ENCODE assay signal across 23 mouse cellular contexts in the genomic region with DNA sequence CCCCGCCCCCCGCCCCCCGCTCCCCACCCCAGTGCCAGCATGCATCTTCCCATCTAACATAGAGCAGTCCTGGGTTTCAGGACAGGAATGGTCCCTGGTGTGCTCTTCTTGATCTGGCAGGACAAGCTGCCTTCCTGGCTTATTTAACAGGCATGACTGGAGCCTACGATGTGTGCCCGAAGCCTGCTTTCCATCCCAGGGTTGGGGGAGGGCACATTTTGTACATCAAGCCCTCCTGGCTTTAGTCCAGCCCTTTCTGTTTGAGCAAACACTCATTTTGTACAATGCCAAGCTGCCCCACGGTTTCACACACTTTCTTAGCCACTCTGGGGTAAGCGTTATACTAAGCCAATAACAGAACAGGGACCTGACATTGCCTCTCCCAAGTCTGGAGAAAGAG. TPM values are rescaled to one million over a fixed set of nuclear protein-coding genes. Genes with fewer than 3 reads are reported as not detected.
DNase-seq lines count a peak whose midpoint lies in the region; ATAC-seq lines count a peak whose summit lies in the region.
"Had no signal": no experiment of that assay in that cellular context is flagged by ENCODE, and none has a peak within 500 bp of the region (broad histone marks: within the 10 kb centered on the region; RNA-seq: fewer than 3 reads in every experiment).

No protein-coding gene starts in this region.

- H3K4me1 ChIP-seq in hindbrain, embryonic 15.5 days (replicated peaks), result 0 out of 2 replicates have a peak, but pooled peaks cover 4% of the 10 kb centered on the region
- no peaks in the 10 kb centered on the region for H3K4me1 ChIP-seq in hindbrain, embryonic 14.5 days (replicated peaks; ENCODE audit: control insufficient read depth, insufficient read depth, low read length)
- H3K4me1 ChIP-seq in lung, embryonic 16.5 days (replicated peaks; ENCODE audit: control insufficient read depth, insufficient read depth, low read length), result peaks cover 5% of the 10 kb centered on the region; the same call in 1 of the 2 replicates
- H3K4me1 ChIP-seq: embryonic facial prominence, embryonic 12.5 days; liver, embryonic 13.5 days had no signal

- DNase-seq in cerebellum, postnatal 10 days, result peak; percentile 91 to 94
- DNase-seq in cerebellum, adult 11-12 months, result no peak
- no peak for DNase-seq in hindbrain, embryonic 14.5 days (ENCODE audit: low spot score)
- no peak for DNase-seq in lung, postnatal 4 days
- DNase-seq in MN1 (ENCODE audit: low spot score), result peak; percentile 51
- DNase-seq: adrenal gland, postnatal 10 days; gastrocnemius, postnatal 36 days; heart, adult 2 months; heart, postnatal 14 days; kidney, adult 9 months; kidney, postnatal 25 days; liver, embryonic 13.5 days; lung, adult 2 months; thymus, adult 18-20 months; thymus, postnatal 36 days had no signal

- H3K36me3 ChIP-seq in hindbrain, embryonic 15.5 days, result no peaks in the 10 kb centered on the region
- H3K36me3 ChIP-seq in hindbrain, embryonic 14.5 days (replicated peaks; ENCODE audit: control insufficient read depth, insufficient read depth), result no peaks in the 10 kb centered on the region
- no peaks in the 10 kb centered on the region for H3K36me3 ChIP-seq in lung, embryonic 16.5 days (ENCODE audit: control insufficient read depth, insufficient read depth, low read length)
- H3K36me3 ChIP-seq: embryonic facial prominence, embryonic 12.5 days; heart, embryonic 13.5 days; liver, embryonic 13.5 days had no signal

- no peaks in the 10 kb centered on the region for H3K9me3 ChIP-seq in hindbrain, embryonic 15.5 days
- H3K9me3 ChIP-seq in hindbrain, embryonic 14.5 days (ENCODE audit: control insufficient read depth, low read length), result no peaks in the 10 kb centered on the region
- H3K9me3 ChIP-seq in lung, embryonic 16.5 days (ENCODE audit: control insufficient read depth, low read length), result no peaks in the 10 kb centered on the region
- H3K9me3 ChIP-seq: embryonic facial prominence, embryonic 12.5 days; liver, embryonic 13.5 days had no signal

- no peak overlapping the region for H3K9ac ChIP-seq in hindbrain, embryonic 15.5 days
- no peak overlapping the region for H3K9ac ChIP-seq in hindbrain, embryonic 14.5 days
- H3K9ac ChIP-seq in lung, embryonic 16.5 days (ENCODE audit: low read length), result no peak overlapping the region
- H3K9ac ChIP-seq: embryonic facial prominence, embryonic 12.5 days; heart, embryonic 13.5 days; liver, embryonic 13.5 days had no signal

- no peak overlapping the region for H3K4me3 ChIP-seq in hindbrain, embryonic 15.5 days
- H3K4me3 ChIP-seq in hindbrain, embryonic 14.5 days (replicated peaks; ENCODE audit: low read length), result no peak overlapping the region
- H3K4me3 ChIP-seq in lung, embryonic 16.5 days (ENCODE audit: low read length), result no peak overlapping the region
- H3K4me3 ChIP-seq: embryonic facial prominence, embryonic 12.5 days; erythroblast, embryonic 14.5 days; heart, adult 2 months; heart, embryonic 13.5 days; liver, embryonic 13.5 days had no signal

- no peaks in the 10 kb centered on the region for H3K27me3 ChIP-seq in hindbrain, embryonic 15.5 days
- no peaks in the 10 kb centered on the region for H3K27me3 ChIP-seq in hindbrain, embryonic 14.5 days (ENCODE audit: control insufficient read depth, insufficient read depth, low read length)
- no peaks in the 10 kb centered on the region for H3K27me3 ChIP-seq in lung, embryonic 16.5 days (ENCODE audit: control insufficient read depth, insufficient read depth, low read depth, low read length)
- H3K27me3 ChIP-seq: embryonic facial prominence, embryonic 12.5 days; heart, embryonic 13.5 days; liver, embryonic 13.5 days had no signal

- H3K4me2 ChIP-seq in hindbrain, embryonic 15.5 days, result no peak overlapping the region
- no peak overlapping the region for H3K4me2 ChIP-seq in hindbrain, embryonic 14.5 days (replicated peaks)
- no peak overlapping the region for H3K4me2 ChIP-seq in lung, embryonic 16.5 days (ENCODE audit: low read depth, low read length)
- H3K4me2 ChIP-seq: embryonic facial prominence, embryonic 12.5 days; heart, embryonic 13.5 days; liver, embryonic 13.5 days had no signal

- H3K27ac ChIP-seq in hindbrain, embryonic 15.5 days (replicated peaks), result peak overlapping the region; percentile 43; the same call in 1 of the 2 replicates
- H3K27ac ChIP-seq in hindbrain, embryonic 14.5 days, result no peak overlapping the region
- no peak overlapping the region for H3K27ac ChIP-seq in lung, embryonic 16.5 days (ENCODE audit: low read length)
- H3K27ac ChIP-seq: embryonic facial prominence, embryonic 12.5 days; heart, adult 2 months; heart, embryonic 13.5 days; liver, embryonic 13.5 days had no signal

- 57% methylated on average over 7 of the region's 7 CpGs for WGBS in hindbrain, embryonic 15.5 days
- WGBS in hindbrain, embryonic 14.5 days, result 74% methylated on average over 7 of the region's 7 CpGs
- WGBS in lung, embryonic 16.5 days, result 58% methylated on average over 7 of the region's 7 CpGs

- peak; percentile 44 for ATAC-seq in hindbrain, embryonic 15.5 days (ENCODE audit: low FRiP score, low read depth)
- ATAC-seq in hindbrain, embryonic 14.5 days (ENCODE audit: low FRiP score), result no peak
- ATAC-seq in lung, embryonic 16.5 days (ENCODE audit: low read depth), result peak; percentile 54
- ATAC-seq: intestine, embryonic 16.5 days; midbrain, embryonic 16.5 days had no signal

RNA-seq across cellular contexts. Expression of a gene that starts 30.1 kb away (rescaled TPM):
- 0.71 and 1.3 TPM in 2 replicates for polyA plus RNA-seq in hindbrain, embryonic 15.5 days (2015; fragmentation: Nextera tagmentation; extraction: Ambion mirVana)
- 0.31 and 0.67 TPM in 2 replicates for polyA plus RNA-seq in hindbrain, embryonic 14.5 days (2014; fragmentation: Nextera tagmentation; extraction: Ambion mirVana)
- 0.35 TPM in 1 of 2 replicates, not detected in the other for polyA plus RNA-seq in lung, embryonic 16.5 days (2015; fragmentation: Nextera tagmentation; extraction: Ambion mirVana)
- polyA plus RNA-seq: erythroblast, embryonic 14.5 days; hindbrain, embryonic 11.5 days; liver, embryonic 13.5 days had no signal

RNA-seq across cellular contexts. Expression of a gene that starts 55.8 kb away (rescaled TPM):
- polyA plus RNA-seq in hindbrain, embryonic 15.5 days (2015; fragmentation: Nextera tagmentation; extraction: Ambion mirVana), result 4.6 and 4.9 TPM in 2 replicates
- polyA plus RNA-seq in hindbrain, embryonic 14.5 days (2014; fragmentation: Nextera tagmentation; extraction: Ambion mirVana), result 5.3 and 5.8 TPM in 2 replicates
- 4.4 and 5.2 TPM in 2 replicates for polyA plus RNA-seq in lung, embryonic 16.5 days (2015; fragmentation: Nextera tagmentation; extraction: Ambion mirVana)

Comparison
In these comparisons a context has a peak if more than half of its experiments do, and no peak if none do; other contexts are left out.
1. DNase-seq: peak in cerebellum, postnatal 10 days (2 of 2) and MN1 (single experiment); none in cerebellum, adult 11-12 months (single experiment), hindbrain, embryonic 14.5 days (single experiment) and lung, postnatal 4 days (0 of 2).